Mouse (Mus musculus) kidney, postnatal 0 days (tissue): ENCODE results near the gene Capn13. TPM values are rescaled to one million over a fixed set of nuclear protein-coding genes. Genes with fewer than 3 reads are reported as not detected.

Experiments used
- ATAC-seq: fragments of 200-750 bp; cut with Nextera tagmentation; replicated peaks from 2 replicates; pipeline ENCODE4 v1.8.0; 2017; ENCODE audit warnings: low read depth, moderate number of reproducible peaks, moderate TSS enrichment, moderate library complexity; ENCODE audit not compliant: low FRiP score
- DNase-seq: peaks from one replicate; pipeline ENCODE4 v3.0.0-alpha.2; 2016; ENCODE audit warnings: low spot score
- H3K27ac ChIP-seq: fragments of 300-500 bp; sonication (generic); 2 replicates; pipeline ENCODE4 v1.5.1; 2014; ENCODE audit warnings: mild to moderate bottlenecking
- H3K27me3 ChIP-seq: fragments of 300-500 bp; sonication (generic); 2 replicates; pipeline ENCODE4 v1.6.1; 2014; ENCODE audit warnings: low read length, mixed read lengths; ENCODE audit not compliant: insufficient read depth
- H3K36me3 ChIP-seq: fragments of 300-500 bp; sonication (generic); 2 replicates; pipeline ENCODE4 v1.6.1; 2014; ENCODE audit warnings: low read length, mixed read lengths; ENCODE audit not compliant: insufficient read depth
- H3K4me1 ChIP-seq: fragments of 300-500 bp; sonication (generic); replicated peaks from 2 replicates; pipeline ENCODE4 v1.6.1; 2014; ENCODE audit warnings: antibody characterized with exemption, low read length, mixed read lengths; ENCODE audit not compliant: insufficient read depth
- H3K4me2 ChIP-seq: fragments of 300-500 bp; sonication (generic); 2 replicates; pipeline ENCODE4 v1.6.1; 2014; ENCODE audit warnings: mild to moderate bottlenecking, low read length, moderate library complexity, mixed read lengths
- H3K4me3 ChIP-seq: fragments of 300-500 bp; sonication (generic); replicated peaks from 2 replicates; pipeline ENCODE4 v1.5.1; 2014; ENCODE audit warnings: low read depth, low read length
- H3K9ac ChIP-seq: fragments of 300-500 bp; sonication (generic); 2 replicates; pipeline ENCODE4 v1.6.1; 2014; ENCODE audit warnings: low read depth, low read length
- H3K9me3 ChIP-seq: fragments of 300-500 bp; sonication (generic); replicated peaks from 2 replicates; pipeline ENCODE4 v1.6.1; 2016; ENCODE audit warnings: low read length, inconsistent platforms, mixed read lengths
- CTCF ChIP-seq: IDR thresholded peaks from 2 replicates; pipeline ENCODE4 v1.5.1; 2016; ENCODE audit warnings: antibody characterized with exemption, low read depth, mild to moderate bottlenecking, moderate library complexity
- WGBS: fragments of 180-500 bp; shearing (Covaris S2); extraction: QIAGEN DNeasy Blood & Tissue Kit; methylation state at CpG from one replicate; pipeline ENCODE4 v1.1.7; 2014; 5-methylcytosine and 5-hydroxymethylcytosine counted together
- polyA plus RNA-seq: library from polyadenylated mRNA; unstranded; fragments of >200 nt; fragmentation: Nextera tagmentation; extraction: Ambion mirVana; gene quantifications from 2 replicates; pipeline ENCODE4 v1.2.1, GENCODE M21; 2015

The Capn13 gene
- polyA plus RNA-seq, 1 experiment from 2014 or later = 0.75 TPM

- Histone ChIP-seq H3K4me3 (no peak overlapping the region), H3K27me3 (no peaks in the 10 kb centered on the region), H3K9me3 (no peaks in the 10 kb centered on the region), H3K4me1 (no peaks in the 10 kb centered on the region), H3K9ac (no peak overlapping the region), H3K36me3 (no peaks in the 10 kb centered on the region), H3K4me2 (no peak overlapping the region), H3K27ac (no peak overlapping the region)
- ATAC-seq (peak; percentile 61), DNase-seq (peak; percentile 80)
- WGBS = 11% methylated on average over 4 of the region's 4 CpGs
- 0 out of 2 replicates have a peak, but pooled peaks have one; percentile 18 for TF ChIP-seq CTCF
Measured at GRCm38 (mm10) chr17:73411817-73412216, 11.2 kb upstream of the Capn13 start.

GRCm38 (mm10) chr17:73401272-73401671 lies 606 bp upstream of the Capn13 start:
- ATAC-seq = no peak
- H3K4me2 ChIP-seq = no peak overlapping the region

GRCm38 (mm10) chr17:73399136-73399535 lies 1.5 kb downstream of the Capn13 start:
- DNase-seq (no peak), ATAC-seq (no peak)

More at GRCm38 (mm10) chr17:73401272-73401671, 606 bp upstream of the Capn13 start:
- Histone ChIP-seq H3K4me1 (no peaks in the 10 kb centered on the region), H3K27ac (no peak overlapping the region), H3K36me3 (no peaks in the 10 kb centered on the region), H3K9me3 (no peaks in the 10 kb centered on the region), H3K4me3 (no peak overlapping the region), H3K27me3 (no peaks in the 10 kb centered on the region), H3K9ac (no peak overlapping the region)
- 15% methylated on average over 2 of the region's 2 CpGs for WGBS
- no peak for TF ChIP-seq CTCF
- no peak for DNase-seq

GRCm38 (mm10) chr17:73393361-73393760 lies 7.3 kb downstream of the Capn13 start:
- no peak overlapping the region for H3K9ac ChIP-seq
- H3K9me3 ChIP-seq = no peaks in the 10 kb centered on the region
- WGBS = 73% methylated on average over 1 of the region's 1 CpGs
- H3K4me2 ChIP-seq = no peak overlapping the region
- DNase-seq = no peak
- H3K27ac ChIP-seq = no peak overlapping the region
- TF ChIP-seq CTCF = no peak
- H3K4me3 ChIP-seq = no peak overlapping the region
- H3K36me3 ChIP-seq = no peaks in the 10 kb centered on the region
- no peaks in the 10 kb centered on the region for H3K27me3 ChIP-seq
- 0 out of 2 replicates have a peak, but pooled peaks cover 6% of the 10 kb centered on the region for H3K4me1 ChIP-seq
- no peak for ATAC-seq

More at GRCm38 (mm10) chr17:73399136-73399535, 1.5 kb downstream of the Capn13 start:
- Histone ChIP-seq H3K4me3 (no peak overlapping the region), H3K4me1 (no peaks in the 10 kb centered on the region), H3K36me3 (no peaks in the 10 kb centered on the region), H3K4me2 (no peak overlapping the region), H3K27ac (no peak overlapping the region), H3K27me3 (no peaks in the 10 kb centered on the region), H3K9ac (no peak overlapping the region), H3K9me3 (no peaks in the 10 kb centered on the region)
- TF ChIP-seq CTCF = no peak
- WGBS = 73% methylated on average over 2 of the region's 2 CpGs

GRCm38 (mm10) chr17:73391771-73392170 lies 8.9 kb downstream of the Capn13 start:
- Histone ChIP-seq H3K4me3 (no peak overlapping the region), H3K4me1 (0 out of 2 replicates have a peak, but pooled peaks cover 6% of the 10 kb centered on the region), H3K9ac (no peak overlapping the region), H3K4me2 (no peak overlapping the region), H3K36me3 (no peaks in the 10 kb centered on the region), H3K9me3 (no peaks in the 10 kb centered on the region), H3K27ac (no peak overlapping the region), H3K27me3 (no peaks in the 10 kb centered on the region)
- TF ChIP-seq CTCF = no peak
- no peak for DNase-seq
- 58% methylated on average over 4 of the region's 4 CpGs for WGBS
- no peak for ATAC-seq

- H3K36me3 ChIP-seq = no peaks in the 10 kb centered on the region
- no peak for TF ChIP-seq CTCF
- peak; percentile 63 for ATAC-seq
- DNase-seq = peak; percentile 50
- 33% methylated on average over 7 of the region's 7 CpGs for WGBS
- H3K4me2 ChIP-seq = no peak overlapping the region
- H3K9ac ChIP-seq = no peak overlapping the region
- H3K4me1 ChIP-seq = 0 out of 2 replicates have a peak, but pooled peaks cover 6% of the 10 kb centered on the region
- peak overlapping the region; percentile 25; the same call in 1 of the 2 replicates for H3K27ac ChIP-seq
- H3K9me3 ChIP-seq = no peaks in the 10 kb centered on the region
- H3K4me3 ChIP-seq = no peak overlapping the region
- no peaks in the 10 kb centered on the region for H3K27me3 ChIP-seq
Measured at GRCm38 (mm10) chr17:73390191-73391089, 10.2 kb downstream of the Capn13 start.
